ENCODE assay signal across 15 mouse cellular contexts in genomic region chr1:52312076-52312633, GRCm38 (mm10).
"Had no signal": no experiment of that assay in that cellular context is flagged by ENCODE, and none has a peak within 500 bp of the region (broad histone marks: within the 10 kb centered on the region; RNA-seq: fewer than 3 reads in every experiment).

No protein-coding gene starts in this region.

- ATAC-seq: liver, postnatal 0 days; lung, postnatal 0 days had no signal

- H3K9ac ChIP-seq: kidney, embryonic 15.5 days; liver, embryonic 14.5 days; liver, postnatal 0 days; lung, embryonic 14.5 days; midbrain, embryonic 12.5 days; neural tube, embryonic 12.5 days; neural tube, embryonic 15.5 days had no signal

- H3K4me1 ChIP-seq: kidney, embryonic 15.5 days; neural tube, embryonic 12.5 days; neural tube, embryonic 15.5 days had no signal

- DNase-seq: kidney, postnatal 10 days; kidney, postnatal 36 days; layer of hippocampus, postnatal 36 days; liver, postnatal 0 days; lung, embryonic 14.5 days; thymus, adult 18-20 months; thymus, postnatal 36 days had no signal

- H3K9me3 ChIP-seq: kidney, embryonic 15.5 days; midbrain, embryonic 12.5 days; neural tube, embryonic 12.5 days; neural tube, embryonic 15.5 days had no signal

- H3K36me3 ChIP-seq: kidney, embryonic 15.5 days; midbrain, embryonic 12.5 days; neural tube, embryonic 12.5 days; neural tube, embryonic 15.5 days had no signal

- H3K27me3 ChIP-seq: kidney, embryonic 15.5 days; midbrain, embryonic 12.5 days; neural tube, embryonic 12.5 days; neural tube, embryonic 15.5 days had no signal

- H3K27ac ChIP-seq: kidney, embryonic 15.5 days; left cerebral cortex, adult 2 months; liver, embryonic 14.5 days; macrophage; midbrain, embryonic 12.5 days; neural tube, embryonic 12.5 days; neural tube, embryonic 15.5 days had no signal

- H3K4me3 ChIP-seq: kidney, embryonic 15.5 days; left cerebral cortex, adult 2 months; midbrain, embryonic 12.5 days; neural tube, embryonic 12.5 days; neural tube, embryonic 15.5 days had no signal

- H3K4me2 ChIP-seq: kidney, embryonic 15.5 days; lung, embryonic 14.5 days; midbrain, embryonic 12.5 days; neural tube, embryonic 12.5 days; neural tube, embryonic 15.5 days had no signal
